Mouse (Mus musculus): ENCODE measurements around the gene Sec1.

Gene Sec1

GRCm38 (mm10) chr7:45643441-45644178 lies 50.6 kb downstream of the Sec1 start:
- CTCF ChIA-PET = no interaction called here

- CTCF ChIA-PET = no interaction called here
Observed at GRCm38 (mm10) chr7:45642503-45643255, 51.5 kb downstream of the Sec1 start.

- CTCF ChIA-PET = no interaction called here
Observed at GRCm38 (mm10) chr7:45642083-45642482, 52.1 kb downstream of the Sec1 start.

- CTCF ChIA-PET = no interaction called here
Observed at GRCm38 (mm10) chr7:45641391-45642040, 52.7 kb downstream of the Sec1 start.

- CTCF ChIA-PET = no interaction called here
Observed at GRCm38 (mm10) chr7:45640191-45640957, 53.8 kb downstream of the Sec1 start.

- CTCF ChIA-PET = interaction anchor here (0.6 kb wide), 1 partner anchor 26 kb away, joined by 4 read pairs; no protein-coding TSS in a partner anchor
Observed at GRCm38 (mm10) chr7:45639561-45640027, 54.6 kb downstream of the Sec1 start, which contains the start of gene Mamstr. TSS of gene Mamstr (plus strand) at chr7:45639977.

- CTCF ChIA-PET = interaction anchor here (0.6 kb wide), 1 partner anchor 26 kb away, joined by 4 read pairs; no protein-coding TSS in a partner anchor
Observed at GRCm38 (mm10) chr7:45638623-45639401, 55.4 kb downstream of the Sec1 start.

- CTCF ChIA-PET = no interaction called here
Observed at GRCm38 (mm10) chr7:45637710-45638109, 56.5 kb downstream of the Sec1 start.

GRCm38 (mm10) chr7:45635711-45636688 lies 58.2 kb downstream of the Sec1 start:
- CTCF ChIA-PET = interaction anchor here (0.7 to 0.9 kb wide), 2 partner anchors 9 to 79 kb away, joined by 3 to 4 read pairs; no protein-coding TSS in a partner anchor

- CTCF ChIA-PET = interaction anchor here (0.7 to 0.9 kb wide), 2 partner anchors 10 to 78 kb away, joined by 3 to 4 read pairs; no protein-coding TSS in a partner anchor
Observed at GRCm38 (mm10) chr7:45634946-45635681, 59.1 kb downstream of the Sec1 start.

GRCm38 (mm10) chr7:45632499-45632898 lies 61.7 kb downstream of the Sec1 start:
- CTCF ChIA-PET = no interaction called here

- CTCF ChIA-PET = no interaction called here
Observed at GRCm38 (mm10) chr7:45630064-45630907, 63.9 kb downstream of the Sec1 start.

GRCm38 (mm10) chr7:45628364-45629294 lies 65.6 kb downstream of the Sec1 start:
- CTCF ChIA-PET = interaction anchor here (0.7 kb wide), 1 partner anchor 925 kb away, joined by 3 read pairs; no protein-coding TSS in a partner anchor

All from spleen, embryonic (tissue).